Mouse (Mus musculus) thymus, postnatal 36 days (tissue): Measurements from ENCODE around the gene Apom.

Experiments used
- DNase-seq, 2 experiments: peaks; one replicate each; pipeline ENCODE4 v3.0.0; 2022; ENCODE audit warnings: mixed read lengths in 2 of 2

The Apom gene

GRCm38 (mm10) chr17:35094475-35095365 is 37.1 kb downstream of the Apom start:
- no peak for DNase-seq

GRCm38 (mm10) chr17:35092403-35093198 is 39.2 kb downstream of the Apom start:
- no peak for DNase-seq

GRCm38 (mm10) chr17:35090166-35090932 is 41.5 kb downstream of the Apom start:
- DNase-seq = no peak

GRCm38 (mm10) chr17:35088825-35089644 is 42.8 kb downstream of the Apom start, which contains the start of gene Abhd16a:
Abhd16a (plus strand) TSS chr17:35089263.
- peak; percentile 93 to 96 for DNase-seq

GRCm38 (mm10) chr17:35088151-35088550 is 43.7 kb downstream of the Apom start:
- DNase-seq = no peak

GRCm38 (mm10) chr17:35085208-35085865 is 46.5 kb downstream of the Apom start, which contains the start of gene Ly6g6f:
Ly6g6f (minus strand) TSS chr17:35085610.
- DNase-seq = no peak

GRCm38 (mm10) chr17:35083929-35084497 is 47.8 kb downstream of the Apom start:
- no peak for DNase-seq

- no peak for DNase-seq
These were observed 48.8 kb downstream of the Apom start for GRCm38 (mm10) chr17:35082841-35083576.

GRCm38 (mm10) chr17:35080710-35081109 is 51.1 kb downstream of the Apom start:
- no peak for DNase-seq

- DNase-seq = no peak
These were observed 51.6 kb downstream of the Apom start for GRCm38 (mm10) chr17:35080248-35080647.

GRCm38 (mm10) chr17:35079778-35080177 is 52.1 kb downstream of the Apom start:
- no peak for DNase-seq
